Mouse (Mus musculus) MEL-GATA-1-ER (cell line): ENCODE measurements around the gene Gm49368.
"Not testable (repeated sequence)": the region's sequence is repeated elsewhere in the genome, so short reads cannot be mapped to it uniquely, and the experiment has no call there.

Experiments used
- DNase-seq: peaks from one replicate; pipeline ENCODE4 v3.0.0-alpha.2; 2012; ENCODE audit warnings: low read depth; ENCODE audit errors: extremely low read depth

The Gm49368 gene

GRCm38 (mm10) chr7:128062456-128062855, at the start of gene Gm49368, which contains the start of gene Itgam:
Gene Gm49368 (plus strand): TSS chr7:128062683.
Gene Itgam (plus strand): TSS chr7:128062640.
- peak; percentile 12 for DNase-seq

GRCm38 (mm10) chr7:128013116-128013515, 49.4 kb upstream of the Gm49368 start:
- DNase-seq, result no peak

- not testable (repeated sequence) for DNase-seq
Measured at GRCm38 (mm10) chr7:128016134-128016533, 46.3 kb upstream of the Gm49368 start.

- DNase-seq, result no peak
Measured at GRCm38 (mm10) chr7:128016650-128017049, 45.8 kb upstream of the Gm49368 start.

GRCm38 (mm10) chr7:128018275-128018674, 44.2 kb upstream of the Gm49368 start:
- no peak for DNase-seq

GRCm38 (mm10) chr7:128019187-128019586, 43.3 kb upstream of the Gm49368 start:
- DNase-seq, result no peak

GRCm38 (mm10) chr7:128022974-128023373, 39.5 kb upstream of the Gm49368 start:
- no peak for DNase-seq

GRCm38 (mm10) chr7:128023565-128023964, 38.9 kb upstream of the Gm49368 start:
- no peak for DNase-seq

GRCm38 (mm10) chr7:128024364-128024763, 38.1 kb upstream of the Gm49368 start:
- no peak for DNase-seq

- DNase-seq, result no peak
Measured at GRCm38 (mm10) chr7:128024932-128025331, 37.6 kb upstream of the Gm49368 start.

GRCm38 (mm10) chr7:128025381-128025780, 37.1 kb upstream of the Gm49368 start:
- no peak for DNase-seq

GRCm38 (mm10) chr7:128031403-128031976, 31.0 kb upstream of the Gm49368 start:
- peak; percentile 75 for DNase-seq

GRCm38 (mm10) chr7:128032290-128032988, 30.0 kb upstream of the Gm49368 start:
- DNase-seq, result no peak

GRCm38 (mm10) chr7:128032989-128033293, 29.5 kb upstream of the Gm49368 start:
- DNase-seq, result no peak

- DNase-seq, result no peak
Measured at GRCm38 (mm10) chr7:128033616-128034015, 28.9 kb upstream of the Gm49368 start.

- not testable (repeated sequence) for DNase-seq
Measured at GRCm38 (mm10) chr7:128042161-128042820, 20.2 kb upstream of the Gm49368 start.

- no peak for DNase-seq
Measured at GRCm38 (mm10) chr7:128044142-128044785, 18.2 kb upstream of the Gm49368 start.

GRCm38 (mm10) chr7:128045640-128046039, 16.8 kb upstream of the Gm49368 start:
- no peak for DNase-seq

GRCm38 (mm10) chr7:128048819-128049218, 13.7 kb upstream of the Gm49368 start:
- peak; percentile 90 for DNase-seq

- DNase-seq, result peak; percentile 51
Measured at GRCm38 (mm10) chr7:128049254-128049653, 13.2 kb upstream of the Gm49368 start.

GRCm38 (mm10) chr7:128050739-128051138, 11.7 kb upstream of the Gm49368 start:
- DNase-seq, result peak; percentile 7

GRCm38 (mm10) chr7:128053061-128053460, 9.4 kb upstream of the Gm49368 start:
- DNase-seq, result no peak
